Mouse (Mus musculus) gastrocnemius, postnatal 10 days (tissue): Measurements from ENCODE around the gene Lyl1. TPM values are rescaled to one million over a fixed set of nuclear protein-coding genes. Genes with fewer than 3 reads are reported as not detected.

Source experiments
- DNase-seq: peaks from one replicate; pipeline ENCODE4 v3.0.0; 2021; ENCODE audit warnings: mixed read lengths
- total RNA-seq, 2 experiments: library from RNA; stranded (reverse); gene quantifications; 2 replicates each; pipeline ENCODE4 v1.2.3; 2021

Lyl1 gene
- total RNA-seq, 2 experiments from 2014 or later = 3.3 to 5.4 TPM

DNA sequence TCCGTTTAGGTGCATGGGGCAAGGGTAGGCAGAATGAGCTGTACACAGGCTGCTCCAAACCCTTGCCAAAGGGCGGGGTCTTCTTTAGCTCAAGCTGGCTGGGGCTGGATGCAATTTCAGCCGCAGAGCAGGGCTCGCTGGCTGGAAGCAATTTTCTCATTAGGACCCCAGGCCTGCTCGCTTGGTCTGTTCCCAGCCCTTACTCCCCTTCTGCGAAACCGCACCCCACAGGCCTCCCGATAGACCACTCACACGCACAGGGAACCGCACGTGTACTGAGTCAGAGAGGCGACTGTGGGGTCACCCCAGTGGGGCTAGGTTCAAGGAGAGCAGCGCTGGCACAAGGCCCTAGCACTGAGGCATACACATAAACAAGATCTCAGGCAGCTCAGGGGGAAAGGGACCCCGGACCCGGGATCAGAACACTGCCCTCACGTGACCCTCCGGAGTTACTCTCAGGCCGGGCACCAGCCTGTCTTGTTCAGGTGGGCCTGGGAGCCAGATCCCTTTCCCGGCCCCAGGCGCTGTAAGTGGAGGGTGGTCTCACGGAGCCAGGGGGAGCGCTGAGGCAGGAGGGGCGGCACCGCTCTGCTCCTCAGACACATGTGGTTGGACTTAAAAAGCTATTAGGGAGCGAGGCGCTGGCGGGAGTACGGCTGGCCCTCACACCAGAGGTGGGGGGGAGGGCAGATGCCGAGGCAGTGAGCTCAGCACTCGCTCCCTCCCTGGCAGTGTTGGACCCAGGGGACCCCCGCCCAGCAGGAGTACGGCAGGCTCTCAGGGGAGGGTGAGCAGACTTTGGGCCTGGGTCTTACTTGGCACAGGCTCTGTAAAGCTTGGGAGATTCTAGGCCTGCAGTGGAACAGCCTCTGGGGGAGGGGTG, 41.2 kb downstream of the Lyl1 start:
- DNase-seq = peak; percentile 79

DNA sequence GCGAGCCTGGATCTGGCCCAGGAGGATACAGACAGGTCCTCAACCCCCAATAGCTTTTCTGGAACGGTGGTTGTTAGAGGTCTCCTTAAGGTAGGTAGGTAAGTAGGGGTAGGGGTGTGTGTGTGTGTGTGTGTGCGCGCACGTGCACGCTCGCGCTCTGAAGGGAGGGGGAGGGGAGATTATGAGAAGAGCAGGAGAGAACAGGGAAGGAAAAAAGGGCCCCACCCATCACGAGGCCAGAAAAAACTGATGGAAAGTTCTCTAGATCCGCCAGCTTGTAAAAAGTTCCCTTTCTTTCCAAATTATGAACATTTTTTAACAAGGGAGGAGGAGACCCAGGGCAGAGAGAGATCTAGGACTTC, 41.8 kb downstream of the Lyl1 start:
- DNase-seq = no peak

- peak; percentile 84 for DNase-seq
These were observed 42.5 kb downstream of the Lyl1 start for GRCm38 (mm10) chr8:84743517-84744420.

DNA sequence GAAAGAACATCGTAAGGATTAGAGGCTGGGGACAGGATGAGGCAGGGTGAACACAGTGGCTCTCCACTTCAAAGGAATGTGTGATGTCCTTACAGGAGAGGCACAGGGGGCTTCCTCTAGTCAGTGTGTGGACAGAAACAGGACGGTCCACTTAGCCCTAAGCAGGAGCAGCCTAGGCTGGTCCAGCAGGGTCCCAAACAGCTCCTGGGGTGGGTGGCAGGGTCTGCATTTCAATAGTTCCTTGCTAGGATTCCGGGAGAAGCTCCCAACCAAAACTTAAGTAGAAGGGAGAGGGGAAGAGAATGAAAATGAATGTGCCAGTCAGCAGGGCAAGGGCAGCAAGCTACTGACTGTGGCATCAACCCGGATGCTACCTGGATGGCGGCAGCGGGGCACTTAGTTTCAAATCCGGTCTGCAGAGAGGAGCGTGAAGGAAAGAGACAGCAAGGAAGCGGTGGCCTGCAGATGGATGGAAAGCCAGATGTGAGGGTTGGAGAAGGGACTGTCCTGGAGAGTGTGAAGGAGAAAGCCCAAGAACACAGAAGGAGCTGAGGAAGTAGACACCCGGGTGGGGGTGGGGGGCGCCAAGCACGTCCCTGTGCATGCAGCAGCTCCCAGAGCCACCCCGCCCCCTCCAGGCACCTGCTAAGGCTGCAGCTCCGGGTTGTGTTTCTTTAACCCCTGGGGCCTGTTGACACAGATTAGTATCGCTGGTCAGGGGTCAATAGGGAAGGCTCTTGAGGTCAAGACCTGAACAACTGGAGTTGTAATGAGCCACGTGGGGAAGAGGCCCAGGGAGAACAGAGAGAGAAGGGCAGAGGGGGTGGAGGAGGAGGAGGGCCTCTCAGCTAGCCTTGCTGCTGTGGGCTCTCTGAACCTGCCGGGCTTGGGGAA, 44.0 kb downstream of the Lyl1 start:
- DNase-seq = peak; percentile 53

DNA sequence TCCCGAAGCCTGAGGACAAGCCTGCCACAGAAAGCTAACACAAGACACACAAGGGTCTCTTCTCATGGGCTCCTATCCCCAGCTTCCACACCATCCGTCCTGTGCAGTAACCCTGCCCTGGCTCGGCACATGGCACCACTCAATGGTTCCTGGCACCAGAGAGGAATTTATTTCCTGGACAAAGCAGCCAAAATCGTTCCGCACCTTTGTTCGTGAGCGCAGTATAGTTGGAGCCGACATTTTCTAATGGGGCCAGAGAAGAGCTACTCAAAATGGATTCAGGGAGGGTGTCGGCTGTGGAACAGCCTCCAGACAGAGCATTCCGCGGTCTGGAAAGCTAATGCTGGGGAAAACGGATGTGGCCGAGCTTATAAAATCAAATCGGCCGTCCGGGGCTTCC, 48.3 kb downstream of the Lyl1 start:
- no peak for DNase-seq

- DNase-seq = no peak
These were observed 51.7 kb downstream of the Lyl1 start for GRCm38 (mm10) chr8:84752734-84753582.

Other genes starting within 250 kb of the Lyl1 start
- gene Ier2, start 38.6 kb upstream of the Lyl1 start, total RNA-seq = 10 to 100 TPM; 10.9 to 17.6 TPM
- gene Trmt1, start 15.2 kb upstream of the Lyl1 start, total RNA-seq = 10 to 100 TPM; 33.7 to 43.9 TPM
- 10 to 100 TPM; 38.2 to 39.1 TPM for gene Nacc1, start 13.6 kb upstream of the Lyl1 start, total RNA-seq
- gene G430095P16Rik, start 21.6 kb downstream of the Lyl1 start, total RNA-seq = 1 to 10 TPM; 2.2 to 2.8 TPM
- 100 to 1,000 TPM; 598 to 734 TPM for gene Nfix, start 98.9 kb downstream of the Lyl1 start, total RNA-seq
- 1 to 10 TPM; 5.8 to 7.3 TPM for gene Dand5, start 121.4 kb downstream of the Lyl1 start, total RNA-seq
- 10 to 100 TPM; 30.3 to 33.4 TPM for gene Gadd45gip1, start 130.1 kb downstream of the Lyl1 start, total RNA-seq
- gene Rad23a, start 139.2 kb downstream of the Lyl1 start, total RNA-seq = 100 to 1,000 TPM; 124 to 130 TPM
- 100 to 1,000 TPM; 234 to 286 TPM for gene Calr, start 145.5 kb downstream of the Lyl1 start, total RNA-seq
- 10 to 100 TPM; 29.7 to 31.4 TPM for gene Farsa, start 155.5 kb downstream of the Lyl1 start, total RNA-seq
- 1 to 10 TPM; 4.7 to 5.2 TPM for gene Syce2, start 170.7 kb downstream of the Lyl1 start, total RNA-seq
- gene Gcdh, start 192.5 kb downstream of the Lyl1 start, total RNA-seq = 10 to 100 TPM; 21.1 to 24.1 TPM
- gene Klf1, start 200.5 kb downstream of the Lyl1 start, total RNA-seq = under 1 TPM in 1 of 2 experiments, not detected in 1; 0.84 TPM
- 1 to 10 TPM; 5.7 to 6.2 TPM for gene Dnase2a, start 207.1 kb downstream of the Lyl1 start, total RNA-seq
- under 1 TPM; 0.20 to 0.45 TPM for gene Mast1, start 235.9 kb downstream of the Lyl1 start, total RNA-seq
- gene Rtbdn, start 245.5 kb downstream of the Lyl1 start, total RNA-seq = not detected